Comparison of ENCODE assay signal across 24 mouse cellular contexts in genomic region chr15:102936279-102936972, GRCm38 (mm10). TPM values are rescaled to one million over a fixed set of nuclear protein-coding genes. Genes with fewer than 3 reads are reported as not detected.
DNase-seq lines count a peak whose midpoint lies in the region; ATAC-seq and TF ChIP-seq lines count a peak whose summit lies in the region.
"Had no signal": no experiment of that assay in that cellular context is flagged by ENCODE, and none has a peak within 500 bp of the region (broad histone marks: within the 10 kb centered on the region; RNA-seq: fewer than 3 reads in every experiment).

TSS of gene Hoxc12 (plus strand) at chr15:102936757.

- H3K4me2 ChIP-seq in kidney, postnatal 0 days (ENCODE audit: low read length): 0 out of 2 replicates have a peak within 1 kb of the TSS, but pooled peaks have one; percentile 5
- H3K4me2 ChIP-seq in intestine, postnatal 0 days (replicated peaks; ENCODE audit: low read depth): no peak within 1 kb of the TSS
- peak within 1 kb of the TSS; percentile 47 for H3K4me2 ChIP-seq in neural tube, embryonic 12.5 days (replicated peaks)
- no peak within 1 kb of the TSS for H3K4me2 ChIP-seq in liver, embryonic 11.5 days
- no peak within 1 kb of the TSS for H3K4me2 ChIP-seq in midbrain, embryonic 16.5 days (ENCODE audit: low read length)
- H3K4me2 ChIP-seq: lung, embryonic 14.5 days had no signal

- in situ Hi-C loops in ES-E14 (cut with MboI; ENCODE audit: low sequenced_read_pairs in 2 of 2, unreplicated experiment in 2 of 2): loop anchor here in 1 of 2 experiments (25.0 kb wide), 1 partner anchor 924 kb away; the partner anchor contains the start of gene Krt8

- no peak for TF ChIP-seq CTCF in kidney, postnatal 0 days (IDR thresholded peaks at IDR 0.05; ENCODE audit: low read depth)
- no peak for TF ChIP-seq CTCF in intestine, postnatal 0 days (IDR thresholded peaks at IDR 0.05; ENCODE audit: low read depth)

- DNase-seq in kidney, postnatal 0 days (ENCODE audit: low spot score): no peak
- no peak for DNase-seq in kidney, adult 9 months
- DNase-seq in ES-E14 (ENCODE audit: low read depth, low spot score): no peak
- DNase-seq in liver, embryonic 11.5 days (ENCODE audit: low spot score): no peak
- DNase-seq: cerebellum, adult 9-10 months; embryo, embryonic 11 days; heart, postnatal 4 days; lung, embryonic 14.5 days; lung, postnatal 4 days; midbrain, embryonic 14.5 days; thymus, postnatal 36 days had no signal

- under 1% methylated on average over 31 of the region's 31 CpGs for WGBS in kidney, postnatal 0 days
- WGBS in intestine, postnatal 0 days: 3% methylated on average over 31 of the region's 31 CpGs
- under 1% methylated on average over 31 of the region's 31 CpGs for WGBS in neural tube, embryonic 12.5 days
- WGBS in liver, embryonic 11.5 days: 4% methylated on average over 31 of the region's 31 CpGs
- WGBS in midbrain, embryonic 16.5 days: under 1% methylated on average over 31 of the region's 31 CpGs

- no peak within 1 kb of the TSS for H3K27ac ChIP-seq in kidney, postnatal 0 days
- H3K27ac ChIP-seq in ES-E14 (ENCODE audit: insufficient read depth, low read depth, low read length, poor library complexity, severe bottlenecking): no peak within 1 kb of the TSS
- H3K27ac ChIP-seq in intestine, postnatal 0 days (ENCODE audit: low read depth, low read length): no peak within 1 kb of the TSS
- H3K27ac ChIP-seq in neural tube, embryonic 12.5 days: no peak within 1 kb of the TSS
- no peak within 1 kb of the TSS for H3K27ac ChIP-seq in liver, embryonic 11.5 days (ENCODE audit: low read depth, low read length)
- H3K27ac ChIP-seq in midbrain, embryonic 16.5 days (ENCODE audit: low read length): no peak within 1 kb of the TSS
- H3K27ac ChIP-seq: hindbrain, postnatal 0 days had no signal

- peaks cover 92% of the 10 kb centered on the region for H3K27me3 ChIP-seq in kidney, postnatal 0 days (ENCODE audit: insufficient read depth, low read length)
- peaks cover 99% of the 10 kb centered on the region for H3K27me3 ChIP-seq in intestine, postnatal 0 days (replicated peaks; ENCODE audit: control insufficient read depth, insufficient read depth, low read length)
- peaks cover 95% of the 10 kb centered on the region for H3K27me3 ChIP-seq in neural tube, embryonic 12.5 days (replicated peaks)
- peaks cover 100% of the 10 kb centered on the region for H3K27me3 ChIP-seq in liver, embryonic 11.5 days (replicated peaks; ENCODE audit: control insufficient read depth, insufficient read depth, low read length)
- peaks cover 96% of the 10 kb centered on the region for H3K27me3 ChIP-seq in midbrain, embryonic 16.5 days (ENCODE audit: control insufficient read depth, insufficient read depth, low read depth, low read length)

- no peaks in the 10 kb centered on the region for H3K36me3 ChIP-seq in kidney, postnatal 0 days (ENCODE audit: insufficient read depth, low read length)
- H3K36me3 ChIP-seq in ES-E14 (ENCODE audit: control insufficient read depth, insufficient read depth, low read length, poor library complexity, severe bottlenecking): no peaks in the 10 kb centered on the region
- H3K36me3 ChIP-seq in intestine, postnatal 0 days (ENCODE audit: control insufficient read depth, insufficient read depth): no peaks in the 10 kb centered on the region
- no peaks in the 10 kb centered on the region for H3K36me3 ChIP-seq in neural tube, embryonic 12.5 days
- H3K36me3 ChIP-seq in liver, embryonic 11.5 days (ENCODE audit: control insufficient read depth, insufficient read depth, low read length): no peaks in the 10 kb centered on the region
- no peaks in the 10 kb centered on the region for H3K36me3 ChIP-seq in midbrain, embryonic 16.5 days (ENCODE audit: control insufficient read depth, insufficient read depth, low read length)
- H3K36me3 ChIP-seq: heart, embryonic 12.5 days had no signal

- 0 out of 2 replicates have a peak, but pooled peaks cover 5% of the 10 kb centered on the region for H3K4me1 ChIP-seq in kidney, postnatal 0 days (replicated peaks; ENCODE audit: insufficient read depth, low read length)
- peaks cover 1 to 12% of the 10 kb centered on the region in 2 experiments; a peak in 1 of 4 replicates for H3K4me1 ChIP-seq in ES-E14 (ENCODE audit: control insufficient read depth in 2 of 2, insufficient read depth in 2 of 2, low read length in 2 of 2, poor library complexity in 1 of 2)
- H3K4me1 ChIP-seq in intestine, postnatal 0 days (replicated peaks; ENCODE audit: control insufficient read depth, insufficient read depth, low read length): no peaks in the 10 kb centered on the region
- H3K4me1 ChIP-seq in neural tube, embryonic 12.5 days: peaks cover 12% of the 10 kb centered on the region
- H3K4me1 ChIP-seq in liver, embryonic 11.5 days (replicated peaks; ENCODE audit: control insufficient read depth, insufficient read depth, low read length): no peaks in the 10 kb centered on the region
- no peaks in the 10 kb centered on the region for H3K4me1 ChIP-seq in midbrain, embryonic 16.5 days (ENCODE audit: control insufficient read depth, insufficient read depth, low read length)

- no peaks in the 10 kb centered on the region for H3K9me3 ChIP-seq in kidney, postnatal 0 days (replicated peaks; ENCODE audit: low read length)
- no peaks in the 10 kb centered on the region for H3K9me3 ChIP-seq in ES-E14 (ENCODE audit: control insufficient read depth, insufficient read depth, low read depth, low read length)
- no peaks in the 10 kb centered on the region for H3K9me3 ChIP-seq in intestine, postnatal 0 days (ENCODE audit: control insufficient read depth)
- H3K9me3 ChIP-seq in neural tube, embryonic 12.5 days: no peaks in the 10 kb centered on the region
- no peaks in the 10 kb centered on the region for H3K9me3 ChIP-seq in liver, embryonic 11.5 days (ENCODE audit: control insufficient read depth, low read length)
- H3K9me3 ChIP-seq in midbrain, embryonic 16.5 days (replicated peaks; ENCODE audit: control insufficient read depth, low read length, poor library complexity, severe bottlenecking): no peaks in the 10 kb centered on the region; the same call in 1 of the 2 replicates
- H3K9me3 ChIP-seq: heart, embryonic 12.5 days had no signal

- H3K9ac ChIP-seq in kidney, postnatal 0 days (ENCODE audit: low read depth, low read length): no peak within 1 kb of the TSS
- H3K9ac ChIP-seq in ES-E14 (ENCODE audit: insufficient read depth, low read depth, low read length, poor library complexity, severe bottlenecking): no peak within 1 kb of the TSS
- H3K9ac ChIP-seq in intestine, postnatal 0 days (ENCODE audit: low read depth, low read length): no peak within 1 kb of the TSS
- H3K9ac ChIP-seq in neural tube, embryonic 12.5 days: peak within 1 kb of the TSS; percentile 52
- H3K9ac ChIP-seq in liver, embryonic 11.5 days (ENCODE audit: low read depth, low read length): no peak within 1 kb of the TSS
- H3K9ac ChIP-seq in midbrain, embryonic 16.5 days (ENCODE audit: low read depth, low read length): no peak within 1 kb of the TSS
- H3K9ac ChIP-seq: heart, embryonic 12.5 days; lung, embryonic 14.5 days had no signal

- ATAC-seq in kidney, postnatal 0 days (replicated peaks; ENCODE audit: low FRiP score, low read depth): no peak
- ATAC-seq in intestine, postnatal 0 days: no peak
- no peak for ATAC-seq in neural tube, embryonic 12.5 days (ENCODE audit: low FRiP score, low read depth)
- ATAC-seq in monocyte, adult 5-6 weeks (replicated peaks; ENCODE audit: insufficient number of reproducible peaks, low FRiP score, low TSS enrichment, poor library complexity, severe bottlenecking): no peak
- ATAC-seq in liver, embryonic 11.5 days (replicated peaks; ENCODE audit: low FRiP score): no peak
- ATAC-seq in midbrain, embryonic 16.5 days: no peak
- ATAC-seq: forebrain, embryonic 14.5 days; hindbrain, postnatal 0 days had no signal

- H3K4me3 ChIP-seq in kidney, postnatal 0 days (replicated peaks; ENCODE audit: low read depth, low read length): no peak within 1 kb of the TSS
- peak within 1 kb of the TSS; percentile 31 to 41 for H3K4me3 ChIP-seq in ES-E14 (ENCODE audit: insufficient read depth in 1 of 2, low read depth in 1 of 2, low read length in 2 of 2, poor library complexity in 1 of 2, severe bottlenecking in 1 of 2)
- H3K4me3 ChIP-seq in intestine, postnatal 0 days (ENCODE audit: low read depth, low read length): 0 out of 2 replicates have a peak within 1 kb of the TSS, but pooled peaks have one; percentile 6
- peak within 1 kb of the TSS; percentile 37 for H3K4me3 ChIP-seq in neural tube, embryonic 12.5 days
- H3K4me3 ChIP-seq in liver, embryonic 11.5 days (ENCODE audit: low read depth, low read length): no peak within 1 kb of the TSS
- no peak within 1 kb of the TSS for H3K4me3 ChIP-seq in midbrain, embryonic 16.5 days (ENCODE audit: low read depth, low read length)

TF ChIP-seq in ES-E14, 5 proteins besides CTCF, POLR2A, EP300 and RAD21:
- TF ChIP-seq ZNF384 (IDR thresholded peaks at IDR 0.05; ENCODE audit: low read depth, low read length) (peak; percentile 91), CHD2 (IDR thresholded peaks at IDR 0.05; ENCODE audit: low read depth, low read length) (no peak)

RNA-seq across cellular contexts. Expression of gene Hoxc12, which starts in this region (rescaled TPM):
- polyA plus RNA-seq in kidney, postnatal 0 days (2015; fragmentation: Nextera tagmentation; extraction: Ambion mirVana): not detected in 2 replicates
- 0.85 and 1.9 TPM in 2 replicates for total RNA-seq in ES-E14 (2012; rRNA removed)
- polyA plus RNA-seq in intestine, postnatal 0 days (2015; fragmentation: Nextera tagmentation; extraction: Ambion mirVana): not detected in 2 replicates
- 8.1 and 14.2 TPM in 2 replicates for polyA plus RNA-seq in neural tube, embryonic 12.5 days (2016; fragmentation: Nextera tagmentation; extraction: Ambion mirVana)
- not detected in 3 replicates for total RNA-seq in monocyte, adult 5-6 weeks (2017)
- not detected in 2 replicates for polyA plus RNA-seq in liver, embryonic 11.5 days (2014; fragmentation: Nextera tagmentation; extraction: Ambion mirVana)
- not detected in 2 replicates for polyA plus RNA-seq in midbrain, embryonic 16.5 days (2015; fragmentation: Nextera tagmentation; extraction: Ambion mirVana)
- total RNA-seq: adrenal gland, postnatal 4 days; gastrocnemius, postnatal 4 days; heart, postnatal 4 days; hindbrain, postnatal 0 days; left cerebral cortex, adult 18-20 months; liver, adult 2 months; neutrophil, adult 5-6 weeks had no signal
- polyA plus RNA-seq: forebrain, embryonic 14.5 days; heart, embryonic 12.5 days; hindbrain, postnatal 0 days; kidney, embryonic 14.5 days; liver, adult 2 months; lung, embryonic 14.5 days; midbrain, embryonic 14.5 days had no signal

Comparison
In these comparisons a context has a peak if more than half of its experiments do, and no peak if none do; other contexts are left out.
1. H3K4me2 ChIP-seq: peak in kidney, postnatal 0 days (single experiment) and neural tube, embryonic 12.5 days (single experiment); none in intestine, postnatal 0 days (single experiment), liver, embryonic 11.5 days (single experiment) and midbrain, embryonic 16.5 days (single experiment).
2. H3K4me3 ChIP-seq: peak in ES-E14 (2 of 2), intestine, postnatal 0 days (single experiment) and neural tube, embryonic 12.5 days (single experiment); none in kidney, postnatal 0 days (single experiment), liver, embryonic 11.5 days (single experiment) and midbrain, embryonic 16.5 days (single experiment).